In the genomic region with DNA sequence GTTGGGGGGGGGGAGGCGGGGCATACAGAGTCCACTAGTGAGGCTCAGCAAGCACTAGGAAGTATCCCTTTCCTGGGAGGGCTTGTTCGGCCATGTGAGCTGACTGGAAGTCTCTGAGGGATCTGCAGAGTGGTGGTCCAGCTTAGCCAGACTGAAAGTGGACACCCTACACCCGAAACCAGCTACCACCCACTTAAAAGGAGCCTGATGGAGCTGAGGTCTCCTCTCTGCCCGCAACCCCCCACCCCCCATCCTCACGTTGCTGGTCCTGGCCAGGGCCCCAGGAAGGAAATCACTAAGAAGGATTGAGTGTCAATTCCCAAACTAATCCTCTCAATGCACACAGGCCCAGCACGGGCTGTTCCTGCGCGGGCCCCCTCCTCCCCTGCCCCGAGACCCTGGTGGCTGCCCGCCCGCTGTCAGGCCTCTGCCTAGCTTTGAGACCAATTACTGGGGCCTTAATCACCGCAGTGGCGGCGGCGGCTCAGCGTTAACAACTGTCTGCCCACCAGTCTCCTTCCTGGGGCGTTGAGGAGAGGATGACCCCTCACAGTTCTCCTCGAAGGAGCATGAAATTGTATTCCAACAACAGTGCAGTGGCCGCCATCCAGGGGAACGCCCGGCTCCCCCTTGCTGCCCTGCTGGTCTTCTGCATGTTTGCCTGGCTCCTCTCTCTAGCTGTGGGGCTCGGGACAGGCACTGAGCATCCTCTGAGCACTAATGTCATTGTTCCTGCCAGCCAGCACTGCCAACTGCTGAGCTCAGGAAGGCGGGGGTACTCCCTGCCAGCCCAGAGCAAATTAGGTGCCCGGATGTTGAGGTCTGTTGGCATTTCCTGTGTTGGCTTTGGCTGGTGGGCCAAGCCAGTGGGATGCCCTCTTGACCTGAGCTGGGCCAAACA, we compare ENCODE assay signal across 8 mouse cellular contexts. TPM values are rescaled to one million over a fixed set of nuclear protein-coding genes. Genes with fewer than 3 reads are reported as not detected.
A peak's percentile ranks its signal among the peaks of the same experiment; 100 is the strongest.
DNase-seq lines count a peak whose midpoint lies in the region; ATAC-seq lines count a peak whose summit lies in the region.
"Had no signal": no experiment of that assay in that cellular context is flagged by ENCODE, and none has a peak within 500 bp of the region (broad histone marks: within the 10 kb centered on the region; RNA-seq: fewer than 3 reads in every experiment).

No protein-coding gene starts in this region.

- H3K9me3 ChIP-seq in lung, embryonic 15.5 days, result no peaks in the 10 kb centered on the region
- no peaks in the 10 kb centered on the region for H3K9me3 ChIP-seq in stomach, embryonic 15.5 days

- 29% methylated on average over 24 of the region's 24 CpGs for WGBS in lung, embryonic 15.5 days
- 30% methylated on average over 24 of the region's 24 CpGs for WGBS in stomach, embryonic 15.5 days

- intact Hi-C loops in left cerebral cortex, postnatal 14 days (cut with DNase I), result no loop called here

- no peak overlapping the region for H3K9ac ChIP-seq in lung, embryonic 15.5 days
- H3K9ac ChIP-seq in stomach, embryonic 15.5 days, result no peak overlapping the region

- H3K36me3 ChIP-seq in lung, embryonic 15.5 days, result no peaks in the 10 kb centered on the region
- no peaks in the 10 kb centered on the region for H3K36me3 ChIP-seq in stomach, embryonic 15.5 days

- no peak overlapping the region for H3K4me2 ChIP-seq in lung, embryonic 15.5 days
- no peak overlapping the region for H3K4me2 ChIP-seq in stomach, embryonic 15.5 days

- H3K27ac ChIP-seq in lung, embryonic 15.5 days, result peak overlapping the region; percentile 63
- H3K27ac ChIP-seq in stomach, embryonic 15.5 days, result peak overlapping the region; percentile 11; the same call in 1 of the 2 replicates
- H3K27ac ChIP-seq: macrophage had no signal

- H3K4me1 ChIP-seq in lung, embryonic 15.5 days, result peaks cover 27% of the 10 kb centered on the region
- peaks cover 26% of the 10 kb centered on the region for H3K4me1 ChIP-seq in stomach, embryonic 15.5 days

- DNase-seq in thymus, postnatal 14 days, result peak; percentile 6
- no peak for DNase-seq in thymus, postnatal 10 days (ENCODE audit: low spot score in 2 of 2)
- DNase-seq in fibroblast of lung, adult 2 months (ENCODE audit: low read depth), result peak; percentile 69
- no peak for DNase-seq in left cerebral cortex, postnatal 14 days (ENCODE audit: low spot score in 2 of 2)

- no peak for ATAC-seq in lung, embryonic 15.5 days (ENCODE audit: borderline replicate concordance, extremely low read depth, low FRiP score, low TSS enrichment)
- no peak for ATAC-seq in stomach, embryonic 15.5 days (ENCODE audit: insufficient read depth, low FRiP score, low read depth)
- no peak for ATAC-seq in CD4-positive, CD25-positive, alpha-beta regulatory T cell, adult 4 months

- H3K27me3 ChIP-seq in lung, embryonic 15.5 days, result no peaks in the 10 kb centered on the region
- H3K27me3 ChIP-seq in stomach, embryonic 15.5 days (replicated peaks), result no peaks in the 10 kb centered on the region

- no peak overlapping the region for H3K4me3 ChIP-seq in lung, embryonic 15.5 days
- H3K4me3 ChIP-seq in stomach, embryonic 15.5 days (replicated peaks), result no peak overlapping the region

RNA-seq across cellular contexts. Expression of a gene that starts 18.1 kb away (rescaled TPM):
- 88.2 and 94.9 TPM in 2 replicates for polyA plus RNA-seq in lung, embryonic 15.5 days (2015; fragmentation: Nextera tagmentation; extraction: Ambion mirVana)
- 76.7 and 78.1 TPM in 2 replicates for polyA plus RNA-seq in stomach, embryonic 15.5 days (2015; fragmentation: Nextera tagmentation; extraction: Ambion mirVana)
- 10 to 100 TPM; 63.5 to 65.0 TPM for total RNA-seq in left cerebral cortex, postnatal 14 days (2021)
- 10 to 100 TPM; 67.3 to 94.7 TPM for polyA plus RNA-seq in CD4-positive, CD25-positive, alpha-beta regulatory T cell, adult 4 months (2017; shearing (Covaris generic))

RNA-seq across cellular contexts. Expression of a gene that starts 23.6 kb away (rescaled TPM):
- 10.8 and 12.7 TPM in 2 replicates for polyA plus RNA-seq in lung, embryonic 15.5 days (2015; fragmentation: Nextera tagmentation; extraction: Ambion mirVana)
- polyA plus RNA-seq in stomach, embryonic 15.5 days (2015; fragmentation: Nextera tagmentation; extraction: Ambion mirVana), result 14.7 and 16.0 TPM in 2 replicates
- 1 to 10 TPM; 2.5 to 2.7 TPM for total RNA-seq in left cerebral cortex, postnatal 14 days (2021)
- polyA plus RNA-seq in CD4-positive, CD25-positive, alpha-beta regulatory T cell, adult 4 months (2017; shearing (Covaris generic)), result not detected

RNA-seq across cellular contexts. Expression of a gene that starts 50.1 kb away (rescaled TPM):
- polyA plus RNA-seq in lung, embryonic 15.5 days (2015; fragmentation: Nextera tagmentation; extraction: Ambion mirVana), result 1.1 and 1.4 TPM in 2 replicates
- polyA plus RNA-seq in stomach, embryonic 15.5 days (2015; fragmentation: Nextera tagmentation; extraction: Ambion mirVana), result 1.7 and 1.8 TPM in 2 replicates
- total RNA-seq in left cerebral cortex, postnatal 14 days (2021), result 10 to 100 TPM; 37.9 to 41.1 TPM
- polyA plus RNA-seq in CD4-positive, CD25-positive, alpha-beta regulatory T cell, adult 4 months (2017; shearing (Covaris generic)), result under 1 TPM; 0.28 to 0.43 TPM
- polyA plus RNA-seq: macrophage had no signal

Comparison
In these comparisons a context has a peak if more than half of its experiments do, and no peak if none do; other contexts are left out.
1. DNase-seq: peak in thymus, postnatal 14 days (single experiment) and fibroblast of lung, adult 2 months (single experiment); none in thymus, postnatal 10 days (0 of 2) and left cerebral cortex, postnatal 14 days (0 of 2).
2. RNA of a gene that starts 23.6 kb away (polyA plus RNA-seq): 14.7 to 16.0 TPM in stomach, embryonic 15.5 days and 10.8 to 12.7 TPM in lung, embryonic 15.5 days; not detected in CD4-positive, CD25-positive, alpha-beta regulatory T cell, adult 4 months; every median in the first group is over 10 times any median in the second.